In the genomic region with DNA sequence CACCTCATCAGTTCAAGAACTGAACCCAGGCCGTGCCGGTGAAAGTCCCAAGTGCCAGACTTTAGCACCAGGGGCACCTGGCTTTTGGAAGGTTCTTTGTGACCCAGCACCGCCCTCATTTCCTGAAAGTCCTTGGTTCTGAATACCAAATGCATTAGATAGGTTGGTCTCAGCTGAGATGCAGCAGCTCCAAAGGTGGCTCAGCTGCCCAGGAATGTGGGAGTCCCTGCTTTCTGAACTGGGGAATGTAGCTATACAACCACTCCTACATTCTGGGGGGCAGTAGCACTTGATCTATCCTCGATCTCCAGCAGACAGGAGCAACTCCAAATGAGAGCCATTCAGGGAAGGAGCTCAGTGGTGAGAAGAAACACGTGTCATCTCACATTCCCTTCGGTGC, we compare ENCODE assay signal across 9 mouse cellular contexts. TPM values are rescaled to one million over a fixed set of nuclear protein-coding genes. Genes with fewer than 3 reads are reported as not detected.
DNase-seq lines count a peak whose midpoint lies in the region; ATAC-seq and TF ChIP-seq lines count a peak whose summit lies in the region.
"Had no signal": no experiment of that assay in that cellular context is flagged by ENCODE, and none has a peak within 500 bp of the region (broad histone marks: within the 10 kb centered on the region; RNA-seq: fewer than 3 reads in every experiment).

No protein-coding gene starts in this region.

- H3K9me3 ChIP-seq in heart, embryonic 16.5 days (replicated peaks; ENCODE audit: control insufficient read depth, low read length): no peaks in the 10 kb centered on the region
- no peaks in the 10 kb centered on the region for H3K9me3 ChIP-seq in lung, embryonic 16.5 days (ENCODE audit: control insufficient read depth, low read length)
- no peaks in the 10 kb centered on the region for H3K9me3 ChIP-seq in embryonic facial prominence, embryonic 14.5 days (ENCODE audit: control insufficient read depth, low read length)
- H3K9me3 ChIP-seq in midbrain, embryonic 14.5 days (ENCODE audit: control insufficient read depth, low read length): no peaks in the 10 kb centered on the region

- no peaks in the 10 kb centered on the region for H3K27me3 ChIP-seq in heart, embryonic 16.5 days (ENCODE audit: control insufficient read depth, insufficient read depth, low read length)
- H3K27me3 ChIP-seq in lung, embryonic 16.5 days (ENCODE audit: control insufficient read depth, insufficient read depth, low read depth, low read length): no peaks in the 10 kb centered on the region
- no peaks in the 10 kb centered on the region for H3K27me3 ChIP-seq in embryonic facial prominence, embryonic 14.5 days (replicated peaks; ENCODE audit: control insufficient read depth, insufficient read depth, low read length)
- no peaks in the 10 kb centered on the region for H3K27me3 ChIP-seq in midbrain, embryonic 14.5 days (ENCODE audit: control insufficient read depth, insufficient read depth, low read length)

- H3K4me2 ChIP-seq in heart, embryonic 16.5 days (ENCODE audit: low read depth, low read length): peak overlapping the region; percentile 31; the same call in 1 of the 2 replicates
- no peak overlapping the region for H3K4me2 ChIP-seq in lung, embryonic 16.5 days (ENCODE audit: low read depth, low read length)
- H3K4me2 ChIP-seq in embryonic facial prominence, embryonic 14.5 days (ENCODE audit: low read depth, low read length): peak overlapping the region; percentile 3; the same call in 1 of the 2 replicates
- H3K4me2 ChIP-seq in midbrain, embryonic 14.5 days (ENCODE audit: low read length): no peak overlapping the region
- H3K4me2 ChIP-seq: midbrain, embryonic 11.5 days had no signal

- no peak for TF ChIP-seq CTCF in olfactory bulb, adult 2 months (IDR thresholded peaks at IDR 0.05; ENCODE audit: insufficient read depth, low read depth, low read length)

- peak overlapping the region; percentile 64 for H3K9ac ChIP-seq in heart, embryonic 16.5 days (ENCODE audit: low read length)
- H3K9ac ChIP-seq in lung, embryonic 16.5 days (ENCODE audit: low read length): peak overlapping the region; percentile 29; the same call in 1 of the 2 replicates
- H3K9ac ChIP-seq in embryonic facial prominence, embryonic 14.5 days (ENCODE audit: low read depth, low read length): no peak overlapping the region
- H3K9ac ChIP-seq in midbrain, embryonic 14.5 days (replicated peaks; ENCODE audit: low read length): no peak overlapping the region

- no peaks in the 10 kb centered on the region for H3K36me3 ChIP-seq in heart, embryonic 16.5 days (ENCODE audit: control insufficient read depth, insufficient read depth)
- no peaks in the 10 kb centered on the region for H3K36me3 ChIP-seq in lung, embryonic 16.5 days (ENCODE audit: control insufficient read depth, insufficient read depth, low read length)
- H3K36me3 ChIP-seq in embryonic facial prominence, embryonic 14.5 days (ENCODE audit: control insufficient read depth, insufficient read depth, low read length): no peaks in the 10 kb centered on the region
- H3K36me3 ChIP-seq in midbrain, embryonic 14.5 days (ENCODE audit: control insufficient read depth, insufficient read depth, low read length): no peaks in the 10 kb centered on the region

- H3K4me3 ChIP-seq in heart, embryonic 16.5 days (ENCODE audit: low read length): no peak overlapping the region
- no peak overlapping the region for H3K4me3 ChIP-seq in lung, embryonic 16.5 days (ENCODE audit: low read length)
- no peak overlapping the region for H3K4me3 ChIP-seq in embryonic facial prominence, embryonic 14.5 days (ENCODE audit: low read depth, low read length)
- no peak overlapping the region for H3K4me3 ChIP-seq in olfactory bulb, adult 2 months (ENCODE audit: insufficient read depth, low read depth, low read length)
- no peak overlapping the region for H3K4me3 ChIP-seq in midbrain, embryonic 14.5 days (replicated peaks; ENCODE audit: low read depth, low read length)

- peaks cover 57% of the 10 kb centered on the region for H3K4me1 ChIP-seq in heart, embryonic 16.5 days (ENCODE audit: control insufficient read depth, insufficient read depth, low read length)
- H3K4me1 ChIP-seq in lung, embryonic 16.5 days (replicated peaks; ENCODE audit: control insufficient read depth, insufficient read depth, low read length): peaks cover 51% of the 10 kb centered on the region
- H3K4me1 ChIP-seq in embryonic facial prominence, embryonic 14.5 days (ENCODE audit: control insufficient read depth, insufficient read depth, low read length): peaks cover 48% of the 10 kb centered on the region
- H3K4me1 ChIP-seq in olfactory bulb, adult 2 months (ENCODE audit: control insufficient read depth, insufficient read depth, low read length): peaks cover 6% of the 10 kb centered on the region; the same call in 1 of the 2 replicates
- no peaks in the 10 kb centered on the region for H3K4me1 ChIP-seq in midbrain, embryonic 14.5 days (ENCODE audit: control insufficient read depth, insufficient read depth, low read length)

- H3K27ac ChIP-seq in heart, embryonic 16.5 days (ENCODE audit: low read length): peak overlapping the region; percentile 99
- peak overlapping the region; percentile 94 for H3K27ac ChIP-seq in lung, embryonic 16.5 days (ENCODE audit: low read length)
- H3K27ac ChIP-seq in embryonic facial prominence, embryonic 14.5 days (replicated peaks; ENCODE audit: low read depth, low read length): peak overlapping the region; percentile 78
- H3K27ac ChIP-seq in olfactory bulb, adult 2 months (ENCODE audit: insufficient read depth, low read depth, low read length): 0 out of 2 replicates have a peak overlapping the region, but pooled peaks have one; percentile 7
- no peak overlapping the region for H3K27ac ChIP-seq in midbrain, embryonic 14.5 days (replicated peaks; ENCODE audit: low read depth, low read length)

- TF ChIP-seq POLR2A in olfactory bulb, adult 2 months (IDR thresholded peaks at IDR 0.05; ENCODE audit: insufficient read depth, low read depth, low read length): no peak

- WGBS in heart, embryonic 16.5 days: 39% methylated on average over 6 of the region's 6 CpGs
- 42% methylated on average over 6 of the region's 6 CpGs for WGBS in lung, embryonic 16.5 days
- WGBS in embryonic facial prominence, embryonic 14.5 days: 40% methylated on average over 6 of the region's 6 CpGs
- WGBS in olfactory bulb, adult 2 months: 68% methylated on average over 6 of the region's 6 CpGs
- WGBS in midbrain, embryonic 14.5 days: 79% methylated on average over 6 of the region's 6 CpGs

- no peak for DNase-seq in heart, adult 11 months
- no peak for DNase-seq in lung, postnatal 25 days (ENCODE audit: low spot score)
- DNase-seq in embryonic facial prominence, embryonic 14.5 days (ENCODE audit: low spot score): no peak
- DNase-seq in midbrain, embryonic 14.5 days: no peak
- DNase-seq in embryo, embryonic 11 days: no peak

- ATAC-seq in heart, embryonic 16.5 days (replicated peaks; ENCODE audit: extremely low read depth, insufficient read depth, low FRiP score): peak; percentile 16; the same call in 1 of the 2 replicates
- ATAC-seq in lung, embryonic 16.5 days (ENCODE audit: low read depth): peak; percentile 19
- ATAC-seq in embryonic facial prominence, embryonic 14.5 days (ENCODE audit: low read depth): peak; percentile 58
- ATAC-seq in midbrain, embryonic 14.5 days (ENCODE audit: low FRiP score, low TSS enrichment): no peak

RNA-seq across cellular contexts. Expression of gene Ier3, which starts 8.7 kb away (rescaled TPM):
- polyA plus RNA-seq in heart, embryonic 16.5 days (2015; fragmentation: Nextera tagmentation; extraction: Ambion mirVana): 60.9 and 62.6 TPM in 2 replicates
- 21.9 and 31.7 TPM in 2 replicates for polyA plus RNA-seq in lung, embryonic 16.5 days (2015; fragmentation: Nextera tagmentation; extraction: Ambion mirVana)
- polyA plus RNA-seq in embryonic facial prominence, embryonic 14.5 days (2014; fragmentation: Nextera tagmentation; extraction: Ambion mirVana): 10.1 and 10.3 TPM in 2 replicates
- not detected in 2 replicates for polyA plus RNA-seq in olfactory bulb, adult 2 months (2012; ENCODE audit: insufficient read depth, insufficient read length, low replicate concordance, missing spikeins)
- 3.3 and 4.0 TPM in 2 replicates for polyA plus RNA-seq in midbrain, embryonic 14.5 days (2014; fragmentation: Nextera tagmentation; extraction: Ambion mirVana)

RNA-seq across cellular contexts. Expression of gene Flot1, which starts 10.3 kb away (rescaled TPM):
- 119 and 134 TPM in 2 replicates for polyA plus RNA-seq in heart, embryonic 16.5 days (2015; fragmentation: Nextera tagmentation; extraction: Ambion mirVana)
- 57.8 and 65.1 TPM in 2 replicates for polyA plus RNA-seq in lung, embryonic 16.5 days (2015; fragmentation: Nextera tagmentation; extraction: Ambion mirVana)
- polyA plus RNA-seq in embryonic facial prominence, embryonic 14.5 days (2014; fragmentation: Nextera tagmentation; extraction: Ambion mirVana): 49.0 and 49.5 TPM in 2 replicates
- polyA plus RNA-seq in olfactory bulb, adult 2 months (2012; ENCODE audit: insufficient read depth, insufficient read length, low replicate concordance, missing spikeins): not detected in 2 replicates
- 59.9 and 74.0 TPM in 2 replicates for polyA plus RNA-seq in midbrain, embryonic 14.5 days (2014; fragmentation: Nextera tagmentation; extraction: Ambion mirVana)

RNA-seq across cellular contexts. Expression of gene Tubb5, which starts 25.4 kb away (rescaled TPM):
- 634 and 654 TPM in 2 replicates for polyA plus RNA-seq in heart, embryonic 16.5 days (2015; fragmentation: Nextera tagmentation; extraction: Ambion mirVana)
- polyA plus RNA-seq in lung, embryonic 16.5 days (2015; fragmentation: Nextera tagmentation; extraction: Ambion mirVana): 877 and 940 TPM in 2 replicates
- 736 and 832 TPM in 2 replicates for polyA plus RNA-seq in embryonic facial prominence, embryonic 14.5 days (2014; fragmentation: Nextera tagmentation; extraction: Ambion mirVana)
- 228 and 580 TPM in 2 replicates for polyA plus RNA-seq in olfactory bulb, adult 2 months (2012; ENCODE audit: insufficient read depth, insufficient read length, low replicate concordance, missing spikeins)
- 1,880 and 2,054 TPM in 2 replicates for polyA plus RNA-seq in midbrain, embryonic 14.5 days (2014; fragmentation: Nextera tagmentation; extraction: Ambion mirVana)

RNA-seq across cellular contexts. Expression of gene Mdc1, which starts 28.6 kb away (rescaled TPM):
- polyA plus RNA-seq in heart, embryonic 16.5 days (2015; fragmentation: Nextera tagmentation; extraction: Ambion mirVana): 14.7 and 15.0 TPM in 2 replicates
- polyA plus RNA-seq in lung, embryonic 16.5 days (2015; fragmentation: Nextera tagmentation; extraction: Ambion mirVana): 20.6 and 22.3 TPM in 2 replicates
- 10.2 and 14.8 TPM in 2 replicates for polyA plus RNA-seq in embryonic facial prominence, embryonic 14.5 days (2014; fragmentation: Nextera tagmentation; extraction: Ambion mirVana)
- polyA plus RNA-seq in olfactory bulb, adult 2 months (2012; ENCODE audit: insufficient read depth, insufficient read length, low replicate concordance, missing spikeins): 41.3 TPM in 1 of 2 replicates, not detected in the other
- 7.3 and 8.2 TPM in 2 replicates for polyA plus RNA-seq in midbrain, embryonic 14.5 days (2014; fragmentation: Nextera tagmentation; extraction: Ambion mirVana)

RNA-seq across cellular contexts. Expression of gene Nrm, which starts 48.4 kb away (rescaled TPM):
- polyA plus RNA-seq in heart, embryonic 16.5 days (2015; fragmentation: Nextera tagmentation; extraction: Ambion mirVana): 45.9 and 46.9 TPM in 2 replicates
- polyA plus RNA-seq in lung, embryonic 16.5 days (2015; fragmentation: Nextera tagmentation; extraction: Ambion mirVana): 65.6 and 67.9 TPM in 2 replicates
- 47.7 and 55.4 TPM in 2 replicates for polyA plus RNA-seq in embryonic facial prominence, embryonic 14.5 days (2014; fragmentation: Nextera tagmentation; extraction: Ambion mirVana)
- polyA plus RNA-seq in olfactory bulb, adult 2 months (2012; ENCODE audit: insufficient read depth, insufficient read length, low replicate concordance, missing spikeins): not detected in 2 replicates
- 14.5 and 20.2 TPM in 2 replicates for polyA plus RNA-seq in midbrain, embryonic 14.5 days (2014; fragmentation: Nextera tagmentation; extraction: Ambion mirVana)

Comparison
In these comparisons a context has a peak if more than half of its experiments do, and no peak if none do; other contexts are left out.
1. H3K4me2 ChIP-seq: peak in heart, embryonic 16.5 days (single experiment) and embryonic facial prominence, embryonic 14.5 days (single experiment); none in lung, embryonic 16.5 days (single experiment) and midbrain, embryonic 14.5 days (single experiment).
2. H3K9ac ChIP-seq: peak in heart, embryonic 16.5 days (single experiment) and lung, embryonic 16.5 days (single experiment); none in embryonic facial prominence, embryonic 14.5 days (single experiment) and midbrain, embryonic 14.5 days (single experiment).